Mouse (Mus musculus) olfactory bulb, adult 2 months (tissue): Measurements from ENCODE around the gene Grm8. TPM values are rescaled to one million over a fixed set of nuclear protein-coding genes. Genes with fewer than 3 reads are reported as not detected.

Source experiments
- H3K27ac ChIP-seq: fragments of 200-500 bp; 2 replicates; pipeline ENCODE4 v1.5.1; 2012; ENCODE audit warnings: low read depth, low read length; ENCODE audit not compliant: insufficient read depth
- H3K4me1 ChIP-seq: fragments of 200-500 bp; 2 replicates; pipeline ENCODE4 v1.6.1; 2012; ENCODE audit warnings: low read length; ENCODE audit not compliant: control insufficient read depth, insufficient read depth
- H3K4me3 ChIP-seq: fragments of 200-500 bp; 2 replicates; pipeline ENCODE4 v1.5.1; 2012; ENCODE audit warnings: mild to moderate bottlenecking, low read depth, low read length, moderate library complexity; ENCODE audit not compliant: insufficient read depth
- CTCF ChIP-seq: fragments of 200-500 bp; IDR thresholded peaks from 2 replicates; pipeline ENCODE4 v1.5.1; 2012; ENCODE audit warnings: low read depth, mild to moderate bottlenecking, low read length, moderate library complexity; ENCODE audit not compliant: insufficient read depth
- POLR2A ChIP-seq: fragments of 200-500 bp; IDR thresholded peaks from 2 replicates; pipeline ENCODE4 v1.6.1; 2012; ENCODE audit warnings: mild to moderate bottlenecking, low read depth, low read length, moderate library complexity; ENCODE audit not compliant: insufficient read depth
- WGBS: fragments of 180-500 bp; shearing (Covaris S2); methylation state at CpG from one replicate; pipeline ENCODE4 v1.1.7; 2018; 5-methylcytosine and 5-hydroxymethylcytosine counted together
- polyA plus RNA-seq: library from polyadenylated mRNA; stranded (reverse); fragments of >200 nt; gene quantifications from 2 replicates; pipeline ENCODE4 v1.2.4, GENCODE M21; 2012; ENCODE audit warnings: low replicate concordance; ENCODE audit not compliant: missing spikeins, insufficient read depth, insufficient read length

The Grm8 gene
- polyA plus RNA-seq, 1 experiment = not detected

DNA sequence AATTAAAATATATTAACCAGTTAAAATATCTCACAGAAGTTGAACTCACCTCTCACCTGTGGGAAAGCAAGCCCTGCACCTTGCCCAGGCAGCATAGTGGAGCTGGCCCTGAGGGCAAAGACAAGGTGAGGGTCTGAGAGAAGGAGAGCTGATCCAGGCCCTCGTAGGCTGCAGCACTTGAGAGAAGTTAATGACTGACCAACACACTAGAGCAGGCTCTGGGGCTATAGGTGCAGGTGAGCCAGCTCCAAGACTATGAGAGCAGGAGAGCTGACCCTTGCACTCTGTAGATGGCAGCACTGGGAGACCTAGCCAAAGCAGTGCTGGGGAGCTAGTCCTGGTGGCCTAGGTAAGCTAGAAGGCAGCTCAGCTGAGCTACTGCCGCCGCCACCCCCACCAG, 499.1 kb downstream of the Grm8 start:
- TF ChIP-seq CTCF (no peak), POLR2A (no peak)
- H3K4me3 ChIP-seq = no peak overlapping the region
- 85% methylated on average over 3 of the region's 3 CpGs for WGBS
- no peak overlapping the region for H3K27ac ChIP-seq
- H3K4me1 ChIP-seq = no peaks in the 10 kb centered on the region

DNA sequence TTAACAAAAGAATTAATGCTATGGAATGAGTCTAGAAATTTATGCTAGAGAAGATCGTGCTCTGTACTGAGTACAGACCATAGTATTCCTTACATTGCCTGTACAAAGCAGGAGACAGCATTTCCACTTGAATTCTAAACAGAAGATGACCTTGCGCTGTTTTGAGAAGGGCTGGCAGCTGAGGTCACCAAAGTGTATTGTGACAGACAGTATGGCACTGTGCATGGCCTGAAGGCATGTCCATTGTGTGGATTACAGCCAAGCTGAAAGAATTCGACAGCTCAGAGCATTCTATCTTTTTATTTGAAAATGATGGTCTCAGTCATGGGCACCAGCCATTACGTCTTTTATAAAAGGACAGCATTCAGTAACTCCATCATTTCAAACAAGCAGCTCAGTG, 517.5 kb downstream of the Grm8 start:
- Histone ChIP-seq H3K27ac (no peak overlapping the region), H3K4me3 (no peak overlapping the region), H3K4me1 (no peaks in the 10 kb centered on the region)
- WGBS = 75% methylated on average over 4 of the region's 4 CpGs
- TF ChIP-seq POLR2A = no peak
- no peak for TF ChIP-seq CTCF

DNA sequence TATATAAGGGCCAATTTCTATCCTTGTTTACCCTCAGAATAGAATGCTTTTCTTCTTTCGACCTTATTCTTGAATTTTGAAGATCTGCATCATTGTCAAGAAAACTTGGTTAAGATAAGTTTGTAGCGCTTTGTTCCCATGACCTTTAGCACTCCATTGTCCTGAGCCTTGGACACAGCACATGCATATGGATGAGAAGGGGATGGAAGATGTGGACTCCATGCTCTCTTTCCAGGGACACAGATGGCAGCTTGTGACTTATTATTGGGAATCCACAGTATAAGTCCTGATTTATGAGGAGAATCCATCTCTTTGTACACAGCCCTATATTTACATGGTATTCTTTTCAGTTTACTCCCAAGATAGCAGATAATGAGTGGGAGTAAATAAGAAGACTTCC, 554.5 kb downstream of the Grm8 start:
- 80% methylated on average over 2 of the region's 2 CpGs for WGBS
- no peak overlapping the region for H3K27ac ChIP-seq
- no peak overlapping the region for H3K4me3 ChIP-seq
- no peaks in the 10 kb centered on the region for H3K4me1 ChIP-seq
- TF ChIP-seq POLR2A = no peak
- TF ChIP-seq CTCF = no peak

DNA sequence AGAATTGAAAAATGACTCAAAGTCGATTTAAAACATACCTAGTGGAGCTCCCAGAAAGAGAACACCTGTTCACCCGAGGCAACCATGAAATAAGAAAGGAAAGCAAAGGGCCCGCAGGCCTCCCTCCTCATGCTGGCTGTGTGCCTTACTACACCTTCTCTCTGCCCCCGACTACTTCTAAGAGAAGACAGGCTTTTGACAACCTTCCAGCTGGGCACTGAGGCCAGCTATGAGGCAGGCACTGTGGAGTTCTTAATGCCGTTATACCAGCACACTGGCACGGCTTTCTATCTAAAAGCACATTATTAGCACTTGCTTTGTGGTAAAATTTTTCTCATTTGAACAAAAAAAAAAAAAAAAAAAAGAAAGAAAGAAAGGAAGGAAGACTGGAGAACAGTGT, 589.5 kb downstream of the Grm8 start:
- Histone ChIP-seq H3K4me1 (no peaks in the 10 kb centered on the region), H3K4me3 (no peak overlapping the region), H3K27ac (no peak overlapping the region)
- TF ChIP-seq POLR2A (no peak), CTCF (no peak)
- 38% methylated on average over 6 of the region's 6 CpGs for WGBS

DNA sequence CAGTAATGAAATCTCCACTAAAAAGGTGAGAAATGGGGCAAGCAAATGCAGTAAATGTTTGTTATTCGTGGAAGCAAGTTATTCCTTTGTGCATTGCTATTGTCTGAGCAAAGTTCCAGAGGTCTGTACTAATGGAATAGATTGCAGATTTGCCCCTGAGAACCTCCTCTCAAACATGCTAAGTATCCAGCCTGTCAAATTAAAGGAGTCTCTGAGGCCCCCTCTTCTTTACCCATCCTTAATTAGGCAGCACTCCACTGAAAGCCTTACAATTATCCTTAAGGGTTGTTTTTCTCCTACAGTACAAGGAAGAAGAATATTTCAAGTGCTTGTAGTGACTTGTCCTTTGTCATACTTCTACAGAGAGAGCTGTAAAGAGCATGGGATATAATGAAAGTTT, 617.4 kb downstream of the Grm8 start:
- Histone ChIP-seq H3K27ac (no peak overlapping the region), H3K4me1 (no peaks in the 10 kb centered on the region), H3K4me3 (no peak overlapping the region)
- no peak for TF ChIP-seq CTCF
- TF ChIP-seq POLR2A = no peak
- WGBS = 18% methylated on average over 1 of the region's 1 CpGs

DNA sequence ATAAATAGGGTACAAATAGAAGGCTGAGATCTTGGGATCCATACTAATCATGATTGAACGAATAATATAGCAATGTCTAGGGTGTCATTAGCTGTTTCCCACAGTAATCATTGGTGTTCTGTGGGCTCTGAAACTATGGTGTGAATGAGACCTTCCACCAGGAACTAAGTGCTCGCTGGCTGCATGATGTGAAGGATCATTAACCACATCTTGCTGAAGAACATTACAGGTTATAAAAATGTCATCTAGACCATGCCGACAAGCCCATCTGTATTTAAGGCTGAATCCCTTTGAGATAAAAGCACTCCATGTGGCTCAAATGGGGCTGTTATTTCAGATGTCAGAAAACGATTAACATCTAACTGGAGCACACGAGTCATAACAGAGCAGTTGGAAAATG, 674.0 kb downstream of the Grm8 start:
- no peak for TF ChIP-seq POLR2A
- TF ChIP-seq CTCF = no peak
- Histone ChIP-seq H3K4me1 (no peaks in the 10 kb centered on the region), H3K27ac (no peak overlapping the region), H3K4me3 (no peak overlapping the region)
- WGBS = 54% methylated on average over 5 of the region's 5 CpGs

DNA sequence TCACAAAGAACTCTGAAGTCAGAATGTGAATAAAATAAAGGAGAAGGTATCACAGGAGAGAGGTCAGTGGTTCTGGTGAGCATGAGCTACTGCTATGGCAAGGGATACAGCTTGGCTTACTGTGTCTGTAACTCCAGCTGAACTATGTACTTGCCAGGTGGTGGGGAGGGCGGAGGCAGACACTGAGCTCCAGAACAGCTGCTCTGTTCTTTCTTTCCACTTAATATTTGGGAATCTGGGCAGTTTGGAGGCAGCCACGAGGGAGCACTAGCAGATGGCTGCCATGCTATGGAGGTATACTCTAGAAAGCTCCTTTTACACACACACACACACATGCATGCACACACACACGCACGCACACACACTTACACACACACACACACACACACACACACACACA, 726.5 kb downstream of the Grm8 start:
- 70% methylated on average over 4 of the region's 4 CpGs for WGBS
- Histone ChIP-seq H3K4me3 (no peak overlapping the region), H3K4me1 (no peaks in the 10 kb centered on the region), H3K27ac (no peak overlapping the region)
- TF ChIP-seq CTCF (no peak), POLR2A (no peak)

DNA sequence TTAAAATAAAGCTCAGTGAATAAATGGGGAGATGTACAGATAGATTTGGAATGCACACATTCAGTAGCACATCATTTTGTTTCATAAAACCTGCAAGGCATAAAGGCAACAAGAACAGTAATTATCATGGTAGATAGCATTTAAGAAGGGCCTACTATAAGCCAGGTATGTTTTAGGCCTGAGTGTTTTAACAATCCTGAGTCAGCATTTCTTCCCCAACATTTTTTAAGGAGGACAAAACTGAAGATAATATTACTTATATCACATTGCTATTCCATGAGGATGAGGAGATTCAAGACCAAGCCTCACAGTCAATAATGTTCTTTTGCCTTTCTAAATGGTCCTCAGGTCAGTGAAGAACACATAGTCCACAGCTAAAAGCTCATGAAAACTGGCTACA, 762.6 kb downstream of the Grm8 start:
- Histone ChIP-seq H3K27ac (no peak overlapping the region), H3K4me1 (no peaks in the 10 kb centered on the region), H3K4me3 (no peak overlapping the region)
- no peak for TF ChIP-seq POLR2A
- no peak for TF ChIP-seq CTCF

DNA sequence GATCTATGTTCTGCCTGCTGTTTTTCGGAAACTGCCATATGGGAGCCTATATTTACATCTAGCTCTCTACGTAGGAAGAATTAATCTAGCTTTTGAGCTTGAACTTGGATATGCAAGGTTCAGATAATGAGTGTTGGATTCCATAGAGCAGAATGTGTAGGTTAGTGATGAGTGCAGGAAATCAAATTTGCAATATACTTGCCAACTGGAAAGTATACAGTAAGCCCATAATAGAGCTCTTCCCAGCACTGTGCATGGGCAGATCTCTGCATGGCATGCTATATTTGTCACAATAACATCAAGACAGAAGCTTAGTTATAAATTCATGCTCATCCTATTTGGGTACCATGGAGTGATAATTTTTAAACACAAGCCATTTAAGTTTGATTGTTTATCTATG, 763.9 kb downstream of the Grm8 start:
- no peak overlapping the region for H3K4me3 ChIP-seq
- H3K4me1 ChIP-seq = no peaks in the 10 kb centered on the region
- WGBS = 76% methylated on average over 2 of the region's 2 CpGs
- TF ChIP-seq POLR2A (no peak), CTCF (no peak)
- H3K27ac ChIP-seq = no peak overlapping the region

DNA sequence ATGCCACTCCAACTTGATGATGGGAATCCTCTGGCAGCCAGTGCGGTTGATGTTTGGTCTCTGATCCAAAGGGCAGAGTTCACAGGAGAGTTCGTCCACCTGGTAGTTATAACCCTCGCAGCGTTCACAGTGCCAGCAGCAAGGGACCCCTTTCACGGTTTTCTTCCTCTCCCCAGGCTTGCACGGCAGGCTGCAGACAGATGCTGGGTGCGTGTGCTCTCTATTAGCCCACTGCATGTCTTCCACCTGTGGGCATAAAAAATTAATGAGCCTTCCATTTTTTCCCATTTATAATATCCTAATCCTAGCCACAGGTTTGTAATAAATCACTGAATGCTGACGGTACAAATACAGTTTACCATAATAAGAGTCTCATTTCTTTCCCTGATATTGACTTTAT, 771.2 kb downstream of the Grm8 start:
- Histone ChIP-seq H3K4me3 (no peak overlapping the region), H3K4me1 (no peaks in the 10 kb centered on the region), H3K27ac (no peak overlapping the region)
- TF ChIP-seq POLR2A = no peak
- TF ChIP-seq CTCF = no peak
- 94% methylated on average over 8 of the region's 8 CpGs for WGBS
